Mouse (Mus musculus): ENCODE results near the gene Aldh3a2.
A peak's percentile ranks its signal among the peaks of the same experiment; 100 is the strongest.

The Aldh3a2 gene

DNA sequence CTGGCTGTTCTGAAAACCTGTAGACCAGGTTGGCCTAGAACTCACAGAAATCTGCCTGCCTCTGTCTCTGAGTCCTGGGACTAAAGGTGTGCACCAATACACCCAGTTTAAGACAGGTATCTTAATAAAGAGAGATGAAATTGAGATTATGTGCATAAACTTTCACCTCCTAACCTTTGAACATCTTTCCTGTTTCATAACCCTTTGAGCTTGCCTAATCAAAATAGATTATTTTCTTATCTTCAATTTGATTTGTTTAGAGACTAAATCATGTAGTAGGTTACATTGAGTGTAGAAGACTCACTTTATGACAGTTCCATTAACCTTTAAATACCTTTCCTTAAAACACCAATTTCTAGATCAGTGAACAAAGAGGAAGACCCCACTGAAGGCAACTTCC lies 4.3 kb upstream of the Aldh3a2 start:
- no peak for DNase-seq (ENCODE audit: low read depth)

DNA sequence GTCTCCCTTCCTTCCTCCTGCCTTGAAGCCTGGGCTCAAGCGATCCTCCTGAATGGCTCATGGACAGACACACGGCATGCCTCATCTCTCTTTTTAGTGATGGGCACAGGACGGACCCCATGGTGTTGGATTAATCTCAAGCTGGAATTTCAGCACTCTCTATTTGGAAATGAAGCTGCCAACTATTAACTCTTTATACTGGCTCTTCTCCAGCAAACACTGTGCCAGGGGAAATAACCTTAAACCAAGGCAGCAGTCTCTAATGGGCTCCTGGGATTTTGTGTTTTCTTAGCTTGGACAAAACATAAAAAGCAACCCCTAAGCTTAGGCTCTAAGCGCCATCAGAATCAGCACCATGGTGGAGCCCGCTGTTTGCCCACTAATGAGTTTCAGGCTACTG lies 3.1 kb upstream of the Aldh3a2 start:
- no peak for DNase-seq (ENCODE audit: low read depth)

DNA sequence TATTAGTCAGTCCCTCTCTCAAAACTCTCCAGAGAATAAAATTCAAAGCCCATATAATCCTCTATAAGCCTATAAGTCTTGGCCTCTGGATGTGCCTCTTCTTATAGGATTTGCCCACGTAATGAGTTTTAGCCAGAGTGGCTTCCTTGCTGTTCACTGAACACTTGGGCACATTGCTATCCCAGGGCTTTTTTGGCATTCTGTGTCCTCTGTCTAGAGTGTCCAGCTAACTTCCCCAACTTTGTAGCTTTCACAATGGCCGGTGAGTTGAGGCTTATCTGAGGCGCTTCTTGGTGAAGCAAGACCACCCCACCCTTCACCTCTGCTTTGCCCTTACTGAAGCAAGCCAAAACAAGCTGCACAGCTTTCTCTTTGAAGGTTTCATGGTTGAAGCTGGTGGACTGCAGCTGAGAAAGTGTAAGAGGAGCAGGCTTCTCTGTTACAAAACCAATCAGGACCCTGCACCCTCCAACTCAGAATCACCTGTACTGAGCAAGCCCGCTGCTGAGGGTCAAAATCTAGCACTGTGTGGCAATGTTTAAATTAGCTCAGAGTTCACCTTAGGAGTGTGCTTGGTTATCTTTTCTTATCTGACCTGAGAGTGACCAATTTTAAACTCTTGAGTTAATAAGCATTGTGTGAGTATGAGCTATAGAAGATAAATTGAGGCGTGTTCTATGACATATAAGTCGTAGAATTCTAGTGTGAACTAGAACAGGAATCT lies 1.5 kb upstream of the Aldh3a2 start:
- no peak for DNase-seq (ENCODE audit: low read depth)

DNA sequence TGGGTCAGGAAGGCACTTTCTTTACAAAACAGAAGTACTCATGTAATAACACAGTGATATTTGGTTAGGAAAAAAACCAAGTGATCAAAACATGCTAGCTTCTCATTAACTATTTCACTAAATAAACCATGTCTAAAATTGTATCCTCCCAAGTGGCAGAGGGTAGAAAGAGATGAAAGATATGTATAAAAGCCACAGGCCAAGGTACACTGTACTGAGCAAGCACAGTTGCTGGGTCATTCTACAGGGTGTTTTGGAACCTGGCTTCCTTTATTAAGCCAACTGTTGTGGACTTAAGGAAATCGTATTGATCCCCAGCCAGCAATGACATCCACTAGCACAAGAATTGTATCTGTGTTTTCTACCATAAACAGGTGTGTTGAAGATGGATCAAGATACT lies 3.4 kb downstream of the Aldh3a2 start:
- no peak for DNase-seq (ENCODE audit: low read depth)

DNA sequence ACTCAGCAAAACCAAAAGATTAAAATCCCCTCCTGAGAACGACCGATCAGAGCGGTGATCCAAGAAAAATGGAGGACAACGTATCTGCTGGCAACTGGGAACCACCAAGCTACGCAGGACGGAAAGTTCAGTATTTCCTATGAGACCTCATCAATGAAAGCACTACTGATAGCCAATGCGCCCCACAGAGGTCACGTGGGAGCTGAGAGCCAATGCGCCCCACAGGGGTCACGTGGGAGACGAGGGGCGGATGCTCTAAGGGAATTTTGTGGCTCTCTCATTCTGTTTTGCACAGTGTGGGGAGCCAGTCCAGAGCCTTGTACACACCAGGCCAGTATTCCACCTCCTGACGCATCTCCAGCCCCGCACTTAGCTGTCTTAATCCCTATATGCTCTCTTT lies 4.7 kb downstream of the Aldh3a2 start:
- DNase-seq (ENCODE audit: low read depth): no peak

DNA sequence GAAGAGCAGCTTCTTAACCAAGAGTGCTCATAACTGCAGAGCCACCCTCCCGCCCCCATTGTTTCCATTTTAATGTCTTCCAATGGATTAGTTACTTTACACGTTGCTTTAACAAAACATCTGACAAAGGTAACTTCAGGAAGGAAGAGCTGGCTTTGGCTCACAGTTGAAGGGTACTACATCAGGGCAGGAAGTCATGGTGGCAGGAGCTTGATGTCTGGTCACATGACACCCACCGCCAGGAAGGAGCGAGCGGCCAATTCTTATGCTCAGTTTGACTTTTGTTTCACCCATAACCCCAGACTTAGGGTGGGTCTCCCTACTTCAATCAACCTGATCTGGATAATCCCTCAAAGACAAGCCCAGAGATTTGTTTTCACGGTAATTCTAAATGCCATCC lies 8.2 kb downstream of the Aldh3a2 start:
- no peak for DNase-seq (ENCODE audit: low read depth)

DNA sequence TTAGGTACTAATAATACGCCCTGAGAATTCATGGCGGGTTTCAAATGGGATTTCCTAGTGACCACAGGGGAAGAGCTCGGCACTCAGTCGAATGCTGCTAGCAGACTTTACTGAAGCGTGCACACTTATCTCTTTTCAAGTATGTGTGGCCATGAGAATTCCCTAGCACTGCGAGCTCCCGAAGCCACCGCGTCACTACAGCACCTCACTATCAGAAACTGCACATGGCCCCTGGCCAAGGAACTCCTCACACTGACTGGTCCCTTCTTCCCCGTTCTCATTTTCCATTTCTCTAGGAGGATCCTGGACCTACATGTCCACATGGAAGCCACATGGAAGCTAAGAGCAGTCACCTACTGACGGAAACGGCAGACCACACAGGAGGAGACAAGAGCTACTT lies 14.5 kb downstream of the Aldh3a2 start:
- no peak for DNase-seq (ENCODE audit: low read depth)

DNA sequence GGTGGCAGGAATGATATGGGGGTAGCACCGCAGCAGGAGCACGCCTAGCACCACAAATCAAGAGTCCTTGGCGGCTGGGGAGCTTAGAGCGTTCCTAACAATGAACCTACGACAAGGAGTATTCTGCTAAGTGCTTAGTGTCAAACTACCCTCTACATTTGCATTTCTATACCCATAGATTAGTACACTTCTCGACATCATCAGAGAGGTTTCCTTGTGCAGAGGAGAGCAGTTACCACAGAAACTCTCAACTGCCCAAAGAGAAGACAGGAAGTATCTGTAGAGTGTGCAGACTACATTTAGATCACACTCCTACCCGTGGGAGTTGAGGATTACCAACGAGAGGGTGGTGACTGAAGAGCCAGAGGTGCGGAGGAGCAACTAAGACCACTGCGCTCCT lies 15.5 kb downstream of the Aldh3a2 start:
- no peak for DNase-seq (ENCODE audit: low read depth)

DNA sequence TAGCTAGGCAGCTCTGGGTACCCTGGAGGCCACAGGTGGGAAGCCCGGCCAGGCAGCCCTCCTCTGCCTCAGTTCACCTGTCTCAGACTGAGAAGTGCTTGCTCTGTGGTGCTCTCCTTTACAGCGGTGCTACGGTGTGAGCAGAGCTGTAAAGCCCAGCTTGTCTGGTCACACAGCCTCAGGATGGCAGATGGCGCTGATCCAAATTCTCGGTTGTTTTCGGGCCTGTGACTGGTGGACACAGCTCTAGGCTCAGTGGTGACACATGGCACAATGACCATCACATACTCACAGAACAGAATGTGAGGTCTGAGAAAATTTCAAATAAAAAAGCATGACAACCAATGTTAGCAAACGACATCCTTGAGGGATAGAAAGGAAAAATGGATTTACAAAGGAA lies 22.9 kb downstream of the Aldh3a2 start:
- DNase-seq (ENCODE audit: low read depth): no peak

DNA sequence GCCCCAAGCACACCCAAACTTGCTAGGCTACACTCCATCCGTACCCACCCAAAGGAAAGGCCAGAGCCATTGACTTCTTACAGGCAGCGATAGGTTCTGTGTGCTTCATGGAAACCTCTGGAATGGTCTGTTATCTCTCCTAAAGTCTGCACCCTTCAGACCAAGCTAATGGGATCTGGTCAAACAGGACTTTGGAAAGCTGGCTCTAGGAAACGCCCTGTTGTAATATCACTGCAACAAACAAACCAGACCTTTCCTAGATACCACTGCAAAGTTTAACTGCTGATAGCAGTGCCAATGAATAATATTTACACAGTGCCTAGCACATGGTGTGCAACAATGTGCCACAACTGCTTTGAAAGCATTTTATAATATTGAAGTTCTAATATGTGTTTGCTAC lies 31.2 kb downstream of the Aldh3a2 start:
- no peak for DNase-seq (ENCODE audit: low read depth)

DNA sequence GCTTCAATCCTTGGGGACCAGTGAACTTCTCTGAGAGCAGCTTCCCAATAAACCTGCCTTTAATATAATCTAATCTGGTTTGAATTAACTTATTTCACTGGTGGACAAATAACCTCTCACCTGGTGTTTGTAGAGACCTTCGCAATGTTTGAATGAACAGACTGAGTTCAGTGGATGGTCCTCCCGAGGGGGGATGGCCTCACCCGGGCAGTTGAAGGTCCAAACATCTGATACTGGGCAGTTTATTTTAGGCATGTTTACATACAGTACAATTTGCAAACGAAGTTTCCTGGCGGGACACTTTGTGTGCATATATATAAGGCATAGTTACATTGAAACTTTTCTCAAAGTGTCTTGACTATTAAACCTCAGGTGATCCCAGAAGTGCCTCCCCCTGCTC lies 33.1 kb downstream of the Aldh3a2 start:
- DNase-seq (ENCODE audit: low read depth): no peak

DNA sequence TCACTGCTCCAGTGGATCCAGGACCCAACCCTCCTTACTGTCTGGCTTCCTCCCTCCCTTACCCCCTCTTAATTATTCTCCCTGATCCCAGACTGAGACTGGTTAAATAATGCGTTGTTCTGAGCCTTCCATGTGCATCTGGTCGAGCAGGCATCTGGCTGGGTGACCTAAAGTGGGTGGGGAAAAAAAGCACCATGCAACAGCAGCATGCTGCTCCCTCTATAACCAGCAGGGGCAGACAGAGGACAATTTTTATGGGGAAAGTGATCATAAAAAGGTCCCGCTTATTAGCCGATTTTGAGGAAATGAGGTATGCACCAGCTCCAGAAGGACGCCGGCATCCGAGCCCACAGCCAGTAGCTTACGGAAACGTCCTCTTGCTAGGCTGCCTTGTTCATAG lies 35.9 kb downstream of the Aldh3a2 start:
- peak; percentile 50 for DNase-seq (ENCODE audit: low read depth)

DNA sequence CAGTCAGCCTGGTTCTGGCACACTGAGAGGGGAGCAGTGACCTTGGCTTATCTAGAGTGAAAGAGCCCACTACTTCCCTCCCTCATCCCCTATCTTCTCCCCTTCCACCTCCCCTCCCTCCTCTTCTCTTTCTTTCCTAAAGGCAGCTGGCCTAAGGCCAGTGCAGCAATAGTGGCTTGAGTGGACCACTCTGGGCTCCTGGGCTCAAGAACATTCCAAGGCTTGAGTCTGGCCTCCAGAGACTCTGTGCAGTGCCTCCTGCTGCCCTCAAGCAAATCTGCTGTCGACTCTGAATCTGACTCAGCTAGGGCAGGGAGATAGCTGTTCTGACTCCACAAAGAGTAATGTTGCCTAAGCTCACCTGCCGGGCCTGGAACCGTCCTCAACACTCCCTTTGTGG lies 38.9 kb downstream of the Aldh3a2 start:
- no peak for DNase-seq (ENCODE audit: low read depth)

DNA sequence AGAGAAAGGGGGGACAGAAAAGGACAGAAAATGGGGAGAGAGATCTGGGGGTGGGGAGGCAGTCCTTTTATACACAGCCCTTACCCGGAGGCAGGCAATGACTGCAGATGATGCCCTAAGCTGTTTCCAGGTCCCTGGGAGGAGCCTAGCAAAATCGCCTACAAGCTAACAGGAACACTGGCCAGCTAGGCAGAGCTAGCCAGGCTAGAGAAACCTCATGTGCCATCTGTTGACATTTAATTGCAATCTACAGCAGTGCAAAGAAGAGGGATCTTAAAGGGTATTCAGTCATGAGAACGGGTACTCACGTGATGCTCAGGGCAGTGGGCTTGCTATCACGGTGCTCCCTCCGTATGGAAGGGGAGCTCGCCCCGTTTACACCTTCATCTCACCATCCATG lies 39.4 kb downstream of the Aldh3a2 start:
- no peak for DNase-seq (ENCODE audit: low read depth)

DNA sequence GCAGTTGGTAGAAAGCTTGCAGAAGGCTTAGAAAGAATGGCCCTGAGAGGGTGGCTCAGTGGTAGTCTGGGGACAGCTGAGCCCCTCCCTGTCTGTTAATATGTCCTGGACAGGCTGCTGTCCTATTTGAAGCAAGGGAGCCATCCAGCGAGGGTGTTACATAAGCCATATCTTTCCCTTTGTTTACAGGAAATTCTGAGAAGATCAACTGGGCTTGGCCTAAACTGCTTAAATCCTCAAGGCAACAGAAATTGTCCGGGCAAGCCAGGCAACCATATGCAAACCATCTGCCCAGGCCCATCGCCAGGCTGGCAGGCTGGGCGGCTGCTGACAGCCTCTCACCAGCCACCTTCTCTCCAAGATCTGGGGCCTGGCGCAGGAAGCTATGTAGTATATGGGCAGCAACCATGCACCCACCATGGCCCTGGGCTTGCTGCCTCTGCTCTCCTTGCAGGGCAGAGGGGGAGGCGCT lies 41.3 kb downstream of the Aldh3a2 start:
- DNase-seq (ENCODE audit: low read depth): no peak

DNA sequence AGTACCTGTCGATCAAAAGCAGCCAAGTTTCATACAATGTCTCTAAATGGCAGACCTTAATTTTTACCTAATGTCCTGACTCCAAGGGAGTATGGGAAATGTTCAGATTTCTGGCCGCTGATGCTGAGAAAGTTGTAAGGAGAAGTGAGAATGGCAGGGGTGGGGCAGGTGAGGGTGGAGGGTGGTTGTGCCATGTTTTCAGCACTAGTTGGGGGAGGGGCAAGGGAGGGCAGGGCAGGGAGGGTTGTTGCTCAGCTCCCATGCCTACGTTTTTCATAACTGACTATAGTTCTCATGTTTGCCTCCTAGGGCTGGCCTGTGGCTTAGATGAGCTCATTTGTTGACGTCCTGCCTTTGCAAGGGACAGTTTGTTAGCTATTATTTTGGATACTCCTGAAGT lies 41.8 kb downstream of the Aldh3a2 start:
- DNase-seq (ENCODE audit: low read depth): no peak

DNA sequence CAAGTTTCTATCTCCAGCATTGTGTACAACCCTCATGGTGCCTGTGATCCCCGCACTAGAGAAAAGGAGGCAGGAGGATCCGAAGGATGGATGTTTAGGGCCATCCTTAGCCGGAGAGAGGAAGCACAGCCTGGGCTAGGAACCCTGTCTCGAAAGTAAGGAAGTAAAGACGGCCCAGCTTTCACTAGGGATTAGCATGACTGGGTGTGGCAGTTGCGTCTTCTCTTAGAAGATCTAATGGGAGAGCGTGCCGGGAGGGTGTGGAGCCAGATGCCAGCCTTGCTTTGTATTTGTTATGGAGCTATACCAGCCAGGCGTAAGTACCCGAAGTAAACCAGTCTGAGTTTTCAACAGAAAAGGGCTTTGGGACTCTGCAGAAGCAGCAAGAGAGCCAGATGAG lies 42.4 kb downstream of the Aldh3a2 start:
- DNase-seq (ENCODE audit: low read depth): no peak

DNA sequence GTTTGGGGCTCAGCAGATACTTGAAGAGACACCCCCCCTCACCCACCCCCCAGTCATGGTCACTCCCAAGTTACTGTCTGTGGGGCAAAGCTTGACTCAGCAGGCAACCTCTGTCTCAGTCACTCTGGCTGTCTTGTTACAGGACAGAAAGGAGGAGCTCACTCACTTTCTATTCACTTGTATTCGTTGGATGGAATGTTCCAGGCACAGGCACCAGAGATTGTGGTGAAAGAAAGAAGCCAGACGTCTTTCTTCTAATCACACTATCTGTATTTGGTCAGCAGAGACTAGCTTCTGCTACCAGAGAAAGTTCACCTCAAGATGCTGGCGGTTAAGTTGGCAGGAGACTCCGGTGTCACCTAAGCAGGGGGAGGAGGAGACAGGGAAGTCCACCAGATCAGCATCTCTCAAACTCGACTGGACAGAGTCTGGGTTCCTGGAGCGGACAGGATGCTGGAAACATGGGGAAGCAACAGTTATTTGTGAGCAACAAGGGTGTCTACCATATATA lies 43.0 kb downstream of the Aldh3a2 start:
- no peak for DNase-seq (ENCODE audit: low read depth)

DNA sequence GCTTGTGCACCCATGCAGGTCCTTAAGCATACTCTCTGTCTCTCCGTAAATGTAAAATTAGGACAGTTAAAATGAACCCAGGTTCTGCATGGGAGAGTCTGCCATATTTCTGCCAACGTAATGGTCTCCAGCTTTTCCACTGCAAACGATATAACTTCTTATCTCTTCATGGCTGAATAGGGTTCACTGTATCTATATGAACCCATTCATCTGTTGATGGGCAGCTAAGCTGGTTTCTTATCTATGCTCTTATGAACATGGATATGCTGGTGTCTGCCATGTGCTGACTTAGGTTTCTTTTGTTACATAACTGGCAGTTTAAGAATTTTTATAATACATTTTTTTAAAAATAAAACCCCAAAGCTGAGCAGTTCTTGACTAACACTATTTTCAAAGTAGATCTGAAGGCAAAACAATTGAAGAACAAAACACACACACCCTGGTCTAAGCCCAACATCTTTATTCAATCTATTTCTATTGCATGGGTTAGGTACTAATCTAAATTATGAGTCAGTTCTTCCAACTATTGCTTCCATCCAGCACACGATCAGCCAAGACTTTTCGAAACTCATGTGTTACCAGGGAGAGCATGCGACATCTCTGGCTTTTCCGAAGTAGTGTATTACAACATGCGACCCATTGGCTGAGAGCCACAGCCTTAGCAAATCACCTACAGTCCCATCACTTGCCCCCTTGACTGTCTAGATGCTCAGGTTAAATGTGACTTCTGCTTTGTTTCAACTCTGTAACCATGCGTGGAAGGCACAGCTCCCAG lies 44.1 kb downstream of the Aldh3a2 start:
- DNase-seq (ENCODE audit: low read depth): no peak

DNA sequence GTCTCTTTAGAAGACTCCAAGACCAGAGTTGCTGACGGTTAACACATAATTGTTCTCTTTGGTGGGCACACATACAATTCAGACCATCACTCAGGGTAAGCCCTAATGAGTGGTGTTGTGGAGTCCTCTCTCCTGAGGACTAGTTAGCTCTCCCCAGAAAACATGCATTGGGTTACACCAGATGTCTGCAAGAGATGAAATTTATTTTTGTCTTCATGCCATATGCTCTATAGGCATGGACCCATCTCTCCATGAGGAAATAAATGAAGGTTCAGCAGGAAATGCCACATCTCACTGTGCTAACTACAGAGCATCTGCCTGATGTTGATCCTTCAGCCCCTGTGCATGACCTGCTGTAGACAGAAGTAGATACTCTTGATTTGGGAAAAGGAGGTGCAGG lies 45.3 kb downstream of the Aldh3a2 start:
- DNase-seq (ENCODE audit: low read depth): no peak

DNA sequence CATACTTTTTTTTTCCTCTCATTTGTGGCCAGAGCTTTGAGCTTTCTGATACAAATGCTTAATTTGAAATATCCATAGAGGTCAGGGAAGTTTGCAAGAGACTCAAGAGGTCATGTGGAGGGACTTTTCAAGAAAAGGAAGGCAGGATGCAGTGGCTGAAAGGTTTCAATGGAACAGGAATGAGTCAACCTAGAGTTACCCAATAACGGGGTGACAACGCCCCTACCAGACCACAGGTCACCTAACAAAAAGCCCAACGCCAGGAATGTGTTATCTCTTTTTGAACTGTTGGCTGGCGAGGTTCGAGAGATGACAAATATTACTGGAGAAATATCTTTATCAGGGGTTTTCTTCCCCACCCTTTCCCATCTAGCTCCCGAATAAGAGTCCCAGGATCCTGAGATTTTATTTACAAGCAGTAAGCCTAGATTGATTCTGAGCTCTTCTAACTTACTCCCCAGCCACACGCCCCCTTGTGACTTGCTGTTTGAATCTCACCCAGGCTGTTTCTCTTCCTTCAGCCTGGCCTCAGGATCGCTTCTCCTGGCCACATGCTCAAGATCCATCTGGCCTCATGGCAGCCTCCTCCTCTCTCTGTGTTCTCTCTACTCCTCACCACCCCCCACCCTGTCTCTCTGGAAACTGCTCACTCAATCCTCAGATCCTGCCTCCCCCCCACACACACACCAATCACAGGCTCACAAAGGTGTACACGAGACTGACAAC lies 46.9 kb downstream of the Aldh3a2 start:
- DNase-seq (ENCODE audit: low read depth): no peak

DNA sequence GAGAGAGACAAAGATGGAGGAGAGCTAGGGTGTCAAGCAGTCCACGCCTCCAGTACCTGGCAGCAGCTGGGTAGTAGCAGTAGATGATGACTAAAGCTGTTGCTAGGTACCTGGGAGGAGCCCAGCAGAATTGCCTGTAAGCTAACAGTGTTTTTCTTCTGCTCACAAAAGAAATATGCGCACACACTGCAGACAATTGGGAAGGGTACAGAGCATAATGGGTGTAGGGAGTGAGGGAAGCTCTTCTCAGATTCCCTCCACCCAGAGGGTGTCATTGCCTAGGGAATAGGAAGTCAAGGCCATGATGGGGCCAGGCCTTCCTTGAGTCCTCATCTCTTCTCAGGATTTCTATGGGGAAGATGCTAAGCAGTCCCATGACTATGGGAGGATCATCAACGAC lies 51.3 kb downstream of the Aldh3a2 start:
- DNase-seq (ENCODE audit: low read depth): no peak

DNA sequence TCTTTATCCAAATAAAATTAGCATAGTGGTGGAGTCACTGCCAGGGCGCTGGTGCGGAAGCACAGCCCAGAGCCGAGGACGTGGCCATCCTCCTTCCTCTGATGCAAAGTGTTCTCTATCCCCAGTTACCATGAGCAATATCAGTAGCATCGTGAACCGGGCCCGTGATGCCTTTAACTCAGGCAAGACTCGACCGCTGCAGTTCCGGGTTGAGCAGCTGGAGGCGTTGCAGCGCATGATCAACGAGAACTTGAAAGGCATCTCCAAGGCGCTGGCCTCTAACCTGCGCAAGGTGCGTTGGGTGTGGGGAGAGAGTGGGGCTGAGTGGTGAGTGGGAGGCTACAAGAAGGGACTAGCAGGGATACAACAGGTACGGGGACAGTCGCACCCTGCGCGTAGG lies 55.2 kb downstream of the Aldh3a2 start:
- no peak for DNase-seq (ENCODE audit: low read depth)

All from c-Kit-positive CD71-negative TER-119-negative erythroid progenitor cells, embryonic 14.5 days (primary cell).